Mouse (Mus musculus) liver, embryonic 14.5 days (tissue): ENCODE data around the gene Esrrg. TPM values are rescaled to one million over a fixed set of nuclear protein-coding genes. Genes with fewer than 3 reads are reported as not detected.
A peak's percentile ranks its signal among the peaks of the same experiment; 100 is the strongest.

ENCODE experiments used
- ATAC-seq: fragments of 200-750 bp; cut with Nextera tagmentation; 2 replicates; pipeline ENCODE4 v1.8.0; 2017; ENCODE audit warnings: moderate number of reproducible peaks, mild to moderate bottlenecking, moderate library complexity; ENCODE audit not compliant: insufficient read depth
- DNase-seq, 3 experiments: peaks; one replicate each; pipeline ENCODE4 v3.0.0-alpha.2; 2012 to 2013; ENCODE audit warnings: low read depth in 3 of 3, low spot score in 3 of 3
- H3K27ac ChIP-seq: fragments of 300-500 bp; sonication (generic); 2 replicates; pipeline ENCODE4 v1.5.1; 2014; ENCODE audit warnings: moderate library complexity, mild to moderate bottlenecking, control low read depth, inconsistent platforms
- H3K27me3 ChIP-seq: fragments of 300-500 bp; sonication (generic); 2 replicates; pipeline ENCODE4 v1.6.1; 2014; ENCODE audit warnings: mild to moderate bottlenecking, low read length, moderate library complexity; ENCODE audit not compliant: control insufficient read depth, insufficient read depth
- H3K36me3 ChIP-seq: fragments of 300-500 bp; sonication (generic); replicated peaks from 2 replicates; pipeline ENCODE4 v1.6.1; 2014; ENCODE audit warnings: low read depth; ENCODE audit not compliant: control insufficient read depth, insufficient read depth
- H3K4me1 ChIP-seq, 2 experiments: fragments of 200-500 bp in 1 of 2; fragments of 300-500 bp in 1 of 2; sonication (generic) in 1 of 2; replicated peaks; 2 replicates each; pipeline ENCODE4 v1.6.1; 2012 to 2014; ENCODE audit warnings: antibody characterized with exemption in 1 of 2, inconsistent platforms in 1 of 2, low read length in 1 of 2; ENCODE audit not compliant: control insufficient read depth in 2 of 2, insufficient read depth in 2 of 2
- H3K4me2 ChIP-seq: fragments of 300-500 bp; sonication (generic); 2 replicates; pipeline ENCODE4 v1.6.1; 2014; ENCODE audit warnings: low read depth, mild to moderate bottlenecking, control low read depth, moderate library complexity
- H3K4me3 ChIP-seq, 2 experiments: fragments of 200-500 bp in 1 of 2; fragments of 300-500 bp in 1 of 2; sonication (generic) in 1 of 2; 2 replicates each; pipeline ENCODE4 v1.5.1; 2012 to 2014; ENCODE audit warnings: low read depth in 2 of 2, low read length in 2 of 2, mild to moderate bottlenecking in 2 of 2, control low read depth in 1 of 2, inconsistent platforms in 1 of 2, moderate library complexity in 1 of 2; ENCODE audit not compliant: insufficient read depth in 1 of 2
- H3K9ac ChIP-seq: fragments of 300-500 bp; sonication (generic); replicated peaks from 2 replicates; pipeline ENCODE4 v1.6.1; 2014; ENCODE audit warnings: mild to moderate bottlenecking, control low read depth, moderate library complexity
- H3K9me3 ChIP-seq: fragments of 300-500 bp; sonication (generic); 2 replicates; pipeline ENCODE4 v1.6.1; 2016; ENCODE audit warnings: low read length, mixed read lengths; ENCODE audit not compliant: control insufficient read depth
- CTCF ChIP-seq: IDR thresholded peaks from 2 replicates; pipeline ENCODE4 v1.5.1; 2016; ENCODE audit warnings: antibody characterized with exemption, low read depth, control low read depth
- EP300 ChIP-seq: IDR thresholded peaks from 2 replicates; pipeline ENCODE4 v1.6.1; 2016; ENCODE audit warnings: antibody characterized with exemption, low read depth
- WGBS: fragments of 180-500 bp; shearing (Covaris S2); extraction: QIAGEN DNeasy Blood & Tissue Kit; methylation state at CpG from one replicate; pipeline ENCODE4 v1.1.7; 2014; ENCODE audit not compliant: insufficient replicate concordance; 5-methylcytosine and 5-hydroxymethylcytosine counted together
- polyA plus RNA-seq, 2 experiments: library from polyadenylated mRNA; depleted of rRNA in 1 of 2; stranded (reverse) in 1 of 2; unstranded in 1 of 2; fragments of >200 nt; fragmentation: Nextera tagmentation in 1 of 2; extraction: Ambion mirVana in 1 of 2; gene quantifications; 2 replicates each; pipeline versions ENCODE4 v1.2.1 to v1.2.3; 2012 to 2014

The Esrrg gene
- polyA plus RNA-seq, 2 experiments: 0.03 TPM

DNA sequence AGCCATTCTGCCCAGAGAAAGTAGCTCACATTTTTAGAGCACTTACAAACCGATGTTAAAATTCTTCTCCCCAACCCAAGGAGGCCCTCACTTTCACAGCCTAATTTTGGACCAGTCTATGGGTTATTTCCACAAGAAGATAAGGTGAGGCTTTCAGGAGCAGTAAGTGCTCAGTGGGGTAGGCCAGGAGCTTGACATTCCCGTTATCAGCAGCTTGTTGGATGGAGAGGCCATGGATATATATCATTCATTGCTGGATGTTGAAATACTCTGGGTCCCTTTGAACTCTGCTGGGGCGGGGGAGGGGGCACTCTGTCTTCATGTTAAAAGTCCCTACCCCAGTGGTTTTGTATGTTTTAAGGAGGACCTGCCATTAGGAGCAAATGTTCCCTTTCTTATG, 494.6 kb downstream of the Esrrg start:
- 38% methylated on average over 3 of the region's 3 CpGs for WGBS
- TF ChIP-seq CTCF: no peak
- no peak for TF ChIP-seq EP300
- 0 out of 4 replicates have a peak, but pooled peaks cover 0 to 2% of the 10 kb centered on the region in 2 experiments for H3K4me1 ChIP-seq
- no peak overlapping the region for H3K27ac ChIP-seq
- H3K9me3 ChIP-seq: no peaks in the 10 kb centered on the region
- H3K9ac ChIP-seq: no peak overlapping the region
- no peaks in the 10 kb centered on the region for H3K27me3 ChIP-seq
- ATAC-seq (no peak), DNase-seq (no peak)
- H3K4me3 ChIP-seq: no peak overlapping the region
- no peak overlapping the region for H3K4me2 ChIP-seq
- no peaks in the 10 kb centered on the region for H3K36me3 ChIP-seq

DNA sequence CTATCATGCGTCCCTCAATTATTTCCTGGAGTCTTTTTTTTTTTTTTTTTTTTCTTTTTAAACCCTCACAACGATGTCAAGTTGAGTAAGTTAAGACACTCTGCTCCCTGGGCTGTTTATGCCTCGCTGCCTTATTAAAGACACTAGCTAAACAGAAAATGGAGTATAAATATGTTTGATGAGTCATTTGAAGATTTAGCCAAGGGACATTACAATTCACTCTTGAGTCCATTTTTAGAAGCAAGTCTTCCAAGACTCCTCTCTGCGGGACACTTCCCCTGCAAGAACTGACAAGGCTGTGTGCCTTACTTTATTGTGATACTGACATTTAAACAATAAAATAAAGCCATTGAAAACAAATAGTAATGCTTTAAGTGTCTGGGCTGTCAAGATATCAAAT, 496.9 kb downstream of the Esrrg start:
- no peak for ATAC-seq
- Histone ChIP-seq H3K4me3 (no peak overlapping the region), H3K9me3 (no peaks in the 10 kb centered on the region), H3K4me1 (0 out of 4 replicates have a peak, but pooled peaks cover 0 to 4% of the 10 kb centered on the region in 2 experiments), H3K4me2 (no peak overlapping the region), H3K9ac (no peak overlapping the region), H3K27ac (no peak overlapping the region), H3K27me3 (no peaks in the 10 kb centered on the region), H3K36me3 (no peaks in the 10 kb centered on the region)
- no peak for TF ChIP-seq CTCF
- no peak for TF ChIP-seq EP300
- no peak for DNase-seq
- WGBS: 52% methylated on average over 4 of the region's 4 CpGs

DNA sequence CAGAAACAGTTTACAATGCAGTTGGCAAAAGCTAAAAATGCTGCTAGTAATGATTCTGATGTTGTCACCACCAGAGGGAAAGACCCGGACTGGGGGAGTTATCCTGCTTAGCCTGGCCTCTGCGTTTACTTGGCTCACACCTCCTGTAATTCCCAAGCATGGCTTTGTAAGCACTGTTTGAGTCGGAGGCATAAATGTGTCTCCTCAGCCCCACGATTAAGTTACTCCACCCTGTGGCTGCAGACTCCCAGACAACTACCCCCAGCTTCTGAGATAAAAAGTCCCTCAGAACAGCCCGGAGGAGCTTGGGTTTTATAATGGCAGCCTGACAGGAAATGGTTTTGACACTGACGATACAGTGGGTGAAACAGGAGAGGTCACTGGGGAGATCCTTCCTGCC, 499.4 kb downstream of the Esrrg start:
- Histone ChIP-seq H3K9ac (no peak overlapping the region), H3K27ac (no peak overlapping the region), H3K4me2 (no peak overlapping the region), H3K36me3 (no peaks in the 10 kb centered on the region), H3K4me3 (no peak overlapping the region), H3K4me1 (0 out of 4 replicates have a peak, but pooled peaks cover 0 to 4% of the 10 kb centered on the region in 2 experiments), H3K27me3 (no peaks in the 10 kb centered on the region), H3K9me3 (no peaks in the 10 kb centered on the region)
- ATAC-seq (peak; percentile 31; the same call in 1 of the 2 replicates), DNase-seq (no peak)
- no peak for TF ChIP-seq CTCF
- TF ChIP-seq EP300: no peak
- WGBS: 14% methylated on average over 6 of the region's 6 CpGs

DNA sequence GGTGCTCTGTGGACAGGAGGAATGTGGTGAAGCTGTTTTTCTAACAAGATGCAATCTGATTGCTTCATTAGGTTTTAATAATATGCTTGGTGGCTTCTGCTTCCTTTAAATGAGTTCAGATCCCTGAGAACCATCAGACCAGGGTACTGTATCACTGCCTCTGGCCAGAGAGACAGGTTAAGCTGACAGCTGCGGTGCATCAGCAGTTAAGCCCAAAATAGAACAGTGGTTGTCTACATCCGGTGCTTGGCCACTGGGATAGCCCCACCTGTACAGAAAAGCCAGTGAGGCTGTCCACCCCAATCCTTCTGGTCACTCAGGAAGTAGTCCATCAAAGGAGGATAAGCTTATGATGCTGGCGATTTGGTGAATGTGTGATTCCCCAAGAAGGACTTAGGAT, 503.0 kb downstream of the Esrrg start:
- ATAC-seq (no peak), DNase-seq (no peak)
- WGBS: 31% methylated on average over 3 of the region's 3 CpGs
- no peak overlapping the region for H3K27ac ChIP-seq
- H3K4me2 ChIP-seq: no peak overlapping the region
- no peak for TF ChIP-seq EP300
- TF ChIP-seq CTCF: no peak
- H3K36me3 ChIP-seq: no peaks in the 10 kb centered on the region
- H3K9me3 ChIP-seq: no peaks in the 10 kb centered on the region
- H3K9ac ChIP-seq: no peak overlapping the region
- no peak overlapping the region for H3K4me3 ChIP-seq
- no peaks in the 10 kb centered on the region for H3K27me3 ChIP-seq
- H3K4me1 ChIP-seq: 0 out of 4 replicates have a peak, but pooled peaks cover 0 to 4% of the 10 kb centered on the region in 2 experiments

DNA sequence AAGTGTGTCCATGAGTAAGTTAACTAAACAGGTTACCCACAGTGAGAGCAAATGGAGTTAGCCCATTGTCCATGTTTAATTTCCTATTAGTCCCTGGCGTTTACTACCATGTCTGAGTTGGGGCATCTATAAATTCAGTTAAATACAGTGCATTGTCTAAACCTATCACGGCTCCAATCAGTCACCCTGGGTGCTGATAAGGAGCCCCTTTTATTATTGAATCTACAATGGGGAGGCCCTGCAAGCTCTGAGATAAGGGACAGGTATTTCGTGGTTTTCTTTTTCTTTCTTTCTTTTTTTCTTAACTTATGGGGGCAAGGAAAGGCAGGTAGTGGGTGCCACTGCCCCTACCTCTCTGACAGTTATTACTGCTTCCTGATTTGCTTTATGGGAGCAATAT, 504.6 kb downstream of the Esrrg start:
- H3K27me3 ChIP-seq: no peaks in the 10 kb centered on the region
- ATAC-seq: no peak
- H3K4me2 ChIP-seq: no peak overlapping the region
- WGBS: 14% methylated on average over 3 of the region's 3 CpGs
- DNase-seq: no peak
- H3K4me3 ChIP-seq: no peak overlapping the region
- H3K9ac ChIP-seq: no peak overlapping the region
- no peaks in the 10 kb centered on the region for H3K9me3 ChIP-seq
- TF ChIP-seq CTCF (no peak), EP300 (no peak)
- no peaks in the 10 kb centered on the region for H3K36me3 ChIP-seq
- 0 out of 4 replicates have a peak, but pooled peaks cover 0 to under 1% of the 10 kb centered on the region in 2 experiments for H3K4me1 ChIP-seq
- H3K27ac ChIP-seq: no peak overlapping the region
